Mouse (Mus musculus): ENCODE results near the gene Asf1a. TPM values are rescaled to one million over a fixed set of nuclear protein-coding genes. Genes with fewer than 3 reads are reported as not detected.

The Asf1a gene
- 59.3 and 59.6 TPM in 2 replicates for polyA plus RNA-seq (2015; fragmentation: Nextera tagmentation; extraction: Ambion mirVana)

DNA sequence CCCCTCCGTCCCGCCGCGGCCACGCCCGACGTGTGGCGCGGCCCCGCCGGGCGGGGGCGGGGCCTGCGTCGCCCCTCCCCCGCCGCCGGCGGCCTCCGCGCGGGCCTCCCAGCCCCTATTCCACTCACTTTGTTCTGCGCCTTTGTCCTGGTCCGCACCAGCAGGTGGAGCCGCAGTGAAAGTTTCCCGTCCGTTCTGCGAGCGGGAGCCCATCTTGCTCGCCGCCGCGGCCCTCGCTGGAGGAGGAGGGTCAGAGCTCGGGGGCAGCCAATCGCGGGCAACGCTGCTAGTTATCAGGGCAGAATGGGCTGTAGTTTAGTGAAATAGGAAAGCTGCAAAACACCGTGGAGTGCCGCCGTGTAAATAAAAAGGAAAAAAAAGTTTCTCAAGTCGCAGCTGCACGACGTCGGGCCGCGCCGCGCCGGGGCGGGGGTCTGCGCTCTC is at the start of gene Asf1a:
Asf1a (plus strand) TSS at position 81 of the 444 bp plus-strand sequence.
- H3K9ac ChIP-seq, result peak within 1 kb of the TSS; percentile 77
- no peaks in the 10 kb centered on the region for H3K9me3 ChIP-seq
- 0% methylated on average over 52 of the region's 52 CpGs for WGBS
- H3K27me3 ChIP-seq (replicated peaks), result no peaks in the 10 kb centered on the region
- peak within 1 kb of the TSS; percentile 98 for H3K27ac ChIP-seq
- peak within 1 kb of the TSS; percentile 80 for H3K4me3 ChIP-seq
- H3K4me1 ChIP-seq, result peaks cover 36% of the 10 kb centered on the region
- H3K4me2 ChIP-seq, result peak within 1 kb of the TSS; percentile 63
- no peaks in the 10 kb centered on the region for H3K36me3 ChIP-seq (replicated peaks)
- ATAC-seq (replicated peaks), result peak; percentile 99

DNA sequence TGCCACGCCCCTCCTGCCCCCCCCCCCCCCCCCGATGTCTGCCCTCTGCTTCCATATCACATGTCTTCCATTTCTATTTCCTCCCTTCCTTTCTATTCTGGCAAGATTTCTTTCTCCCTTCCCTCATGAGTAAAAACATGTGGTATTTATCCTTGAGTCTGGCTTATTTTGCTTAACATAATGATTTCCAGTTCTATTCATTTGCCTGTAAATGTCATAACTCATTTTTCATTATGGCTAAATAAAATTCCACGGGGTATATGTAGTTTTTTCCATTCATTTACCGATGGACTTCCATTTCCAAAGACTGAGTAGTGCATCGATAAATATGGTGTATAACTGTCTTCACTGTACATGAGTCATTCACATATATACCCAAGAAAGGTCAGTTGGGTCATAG is 34.6 kb upstream of the Asf1a start:
- Histone ChIP-seq H3K27ac (no peak overlapping the region), H3K9me3 (no peaks in the 10 kb centered on the region), H3K27me3 (replicated peaks) (no peaks in the 10 kb centered on the region), H3K9ac (no peak overlapping the region), H3K36me3 (replicated peaks) (no peaks in the 10 kb centered on the region), H3K4me1 (no peaks in the 10 kb centered on the region), H3K4me3 (no peak overlapping the region), H3K4me2 (no peak overlapping the region)
- ATAC-seq (replicated peaks), result no peak
- 84% methylated on average over 5 of the region's 5 CpGs for WGBS

DNA sequence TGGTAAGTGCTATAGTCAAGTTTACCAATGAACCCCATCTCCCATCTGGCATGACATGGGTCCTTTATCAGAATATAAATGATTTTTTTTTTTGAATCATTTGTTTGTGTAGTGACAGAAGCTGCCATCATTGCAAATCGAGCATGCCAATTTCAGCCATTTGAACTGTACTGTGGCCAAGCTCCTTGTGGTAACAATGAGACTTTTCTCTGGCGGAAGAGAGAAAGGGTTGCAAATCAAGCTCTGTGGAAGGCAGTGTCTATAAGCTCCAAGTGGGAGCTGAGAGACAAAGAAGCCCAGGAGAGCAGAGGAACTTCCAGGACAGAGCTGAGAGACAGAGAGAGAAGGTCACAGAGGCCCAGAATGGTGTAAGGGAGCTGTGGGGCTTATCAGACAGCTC is 31.0 kb upstream of the Asf1a start:
- H3K27me3 ChIP-seq (replicated peaks), result no peaks in the 10 kb centered on the region
- H3K9ac ChIP-seq, result no peak overlapping the region
- no peak overlapping the region for H3K27ac ChIP-seq
- 79% methylated on average over 2 of the region's 2 CpGs for WGBS
- no peaks in the 10 kb centered on the region for H3K9me3 ChIP-seq
- no peak overlapping the region for H3K4me3 ChIP-seq
- H3K4me2 ChIP-seq, result no peak overlapping the region
- no peaks in the 10 kb centered on the region for H3K36me3 ChIP-seq (replicated peaks)
- ATAC-seq (replicated peaks), result no peak
- H3K4me1 ChIP-seq, result no peaks in the 10 kb centered on the region

GRCm38 (mm10) chr10:53568531-53568930 is 28.0 kb upstream of the Asf1a start:
- no peaks in the 10 kb centered on the region for H3K36me3 ChIP-seq (replicated peaks)
- no peak overlapping the region for H3K27ac ChIP-seq
- H3K4me3 ChIP-seq, result no peak overlapping the region
- no peak for ATAC-seq (replicated peaks)
- no peaks in the 10 kb centered on the region for H3K4me1 ChIP-seq
- no peak overlapping the region for H3K4me2 ChIP-seq
- no peaks in the 10 kb centered on the region for H3K9me3 ChIP-seq
- no peak overlapping the region for H3K9ac ChIP-seq
- H3K27me3 ChIP-seq (replicated peaks), result no peaks in the 10 kb centered on the region

DNA sequence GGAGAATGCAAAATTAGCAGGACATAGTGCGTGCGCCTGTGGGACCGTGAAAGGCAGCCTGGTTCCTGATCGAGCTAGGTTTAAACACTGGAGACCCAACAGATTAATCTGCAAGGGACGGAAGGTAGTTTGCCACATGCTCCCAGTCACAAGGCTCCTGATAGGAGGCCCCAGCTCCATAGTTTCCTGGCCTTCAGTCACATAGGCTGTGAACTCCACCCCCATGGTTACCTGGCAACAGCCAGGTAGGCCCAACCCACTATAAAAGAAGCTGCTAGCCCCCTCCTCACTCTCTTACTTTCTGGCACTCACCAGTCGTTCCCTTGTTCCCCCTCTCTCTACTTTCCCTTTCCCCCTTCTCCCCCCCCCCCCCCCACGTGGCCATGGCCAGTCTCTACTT is 16.4 kb upstream of the Asf1a start:
- Histone ChIP-seq H3K4me2 (peak overlapping the region; percentile 65), H3K36me3 (replicated peaks) (no peaks in the 10 kb centered on the region), H3K9me3 (no peaks in the 10 kb centered on the region), H3K4me1 (peaks cover 7% of the 10 kb centered on the region; the same call in 1 of the 2 replicates), H3K27me3 (replicated peaks) (no peaks in the 10 kb centered on the region), H3K27ac (no peak overlapping the region), H3K9ac (no peak overlapping the region), H3K4me3 (peak overlapping the region; percentile 34; the same call in 1 of the 2 replicates)
- WGBS, result 28% methylated on average over 7 of the region's 7 CpGs
- peak; percentile 75 for ATAC-seq (replicated peaks)

DNA sequence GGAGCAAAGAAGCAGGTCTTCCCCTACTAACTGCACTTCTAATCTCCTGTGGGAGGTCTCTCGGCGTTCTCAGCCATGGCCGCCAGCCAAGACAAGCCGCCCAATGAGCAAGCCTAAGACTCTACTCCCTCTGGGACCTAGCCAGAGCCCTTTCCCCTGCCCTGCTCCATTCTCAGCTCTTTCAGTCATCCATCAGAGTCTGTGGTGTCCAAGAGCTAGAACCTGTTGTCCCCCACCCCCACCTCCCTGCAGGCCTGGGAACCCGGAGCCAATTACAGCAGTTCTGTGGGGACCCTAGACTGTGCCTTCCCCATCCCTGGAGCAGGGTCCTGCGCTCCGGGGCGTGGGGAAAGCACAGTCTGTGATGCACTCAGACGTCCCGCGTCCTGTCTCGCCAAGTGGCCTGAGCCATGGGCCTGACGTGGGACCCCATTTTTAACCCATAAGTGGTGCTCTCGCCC is 15.9 kb upstream of the Asf1a start:
- peak overlapping the region; percentile 34 for H3K4me3 ChIP-seq
- no peak overlapping the region for H3K27ac ChIP-seq
- H3K36me3 ChIP-seq (replicated peaks), result no peaks in the 10 kb centered on the region
- peak; percentile 88 for ATAC-seq (replicated peaks)
- WGBS, result 17% methylated on average over 13 of the region's 14 CpGs
- H3K4me2 ChIP-seq, result peak overlapping the region; percentile 65
- peaks cover 7% of the 10 kb centered on the region; the same call in 1 of the 2 replicates for H3K4me1 ChIP-seq
- no peaks in the 10 kb centered on the region for H3K27me3 ChIP-seq (replicated peaks)
- H3K9ac ChIP-seq, result no peak overlapping the region
- H3K9me3 ChIP-seq, result no peaks in the 10 kb centered on the region

DNA sequence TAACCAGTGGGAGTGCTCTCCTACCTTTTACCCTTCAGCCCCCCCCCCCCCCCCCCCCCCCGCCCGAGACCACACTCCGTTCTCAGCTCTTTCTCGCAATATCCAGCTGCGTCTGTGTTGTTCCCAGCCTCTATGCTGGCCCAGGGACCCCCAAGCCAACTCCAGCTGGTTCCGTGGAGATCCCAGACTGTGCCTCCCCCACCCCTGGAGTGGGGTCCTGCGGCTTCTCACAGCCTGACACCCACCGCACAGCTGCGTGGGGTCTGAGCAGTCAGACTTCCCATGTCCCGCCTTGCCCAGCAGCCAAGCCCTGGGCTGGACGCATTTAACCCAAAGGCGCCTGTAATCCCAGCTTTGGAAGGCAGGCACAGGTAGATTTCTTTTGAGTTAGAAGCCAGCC is 15.5 kb upstream of the Asf1a start:
- H3K9ac ChIP-seq, result no peak overlapping the region
- H3K4me3 ChIP-seq, result peak overlapping the region; percentile 34
- no peaks in the 10 kb centered on the region for H3K27me3 ChIP-seq (replicated peaks)
- H3K27ac ChIP-seq, result no peak overlapping the region
- peaks cover 7% of the 10 kb centered on the region; the same call in 1 of the 2 replicates for H3K4me1 ChIP-seq
- ATAC-seq (replicated peaks), result peak; percentile 61
- H3K9me3 ChIP-seq, result no peaks in the 10 kb centered on the region
- WGBS, result 26% methylated on average over 11 of the region's 12 CpGs
- H3K4me2 ChIP-seq, result peak overlapping the region; percentile 65
- no peaks in the 10 kb centered on the region for H3K36me3 ChIP-seq (replicated peaks)

DNA sequence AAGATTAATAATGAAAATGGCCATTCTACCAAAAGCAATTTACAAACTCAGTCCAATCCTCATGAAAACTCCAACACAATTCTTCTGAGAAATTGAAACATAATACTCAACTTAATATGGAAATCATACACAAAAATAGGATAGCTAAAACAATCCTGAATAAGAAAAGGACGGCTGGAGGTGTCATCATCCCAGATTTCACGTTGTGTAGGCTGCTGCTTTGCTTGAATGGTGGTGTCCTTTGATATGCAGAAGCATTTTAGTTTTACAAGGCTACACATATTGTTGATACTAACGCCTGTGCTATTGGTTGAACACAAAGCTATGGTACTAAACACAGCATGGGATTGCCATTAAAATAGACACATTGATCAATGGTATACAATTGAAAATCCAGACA is 10.8 kb upstream of the Asf1a start:
- Histone ChIP-seq H3K4me3 (no peak overlapping the region), H3K4me1 (peaks cover 1% of the 10 kb centered on the region; the same call in 1 of the 2 replicates), H3K9ac (no peak overlapping the region), H3K27ac (no peak overlapping the region), H3K27me3 (replicated peaks) (no peaks in the 10 kb centered on the region), H3K36me3 (replicated peaks) (no peaks in the 10 kb centered on the region), H3K4me2 (no peak overlapping the region), H3K9me3 (no peaks in the 10 kb centered on the region)
- ATAC-seq (replicated peaks), result no peak
- 58% methylated on average over 3 of the region's 3 CpGs for WGBS

GRCm38 (mm10) chr10:53595744-53596676 is 547 bp upstream of the Asf1a start:
- Histone ChIP-seq H3K9ac (peak overlapping the region; percentile 73), H3K27ac (peak overlapping the region; percentile 98), H3K4me2 (peak overlapping the region; percentile 63), H3K4me3 (peak overlapping the region; percentile 80), H3K9me3 (no peaks in the 10 kb centered on the region), H3K36me3 (replicated peaks) (no peaks in the 10 kb centered on the region), H3K4me1 (peaks cover 33% of the 10 kb centered on the region), H3K27me3 (replicated peaks) (no peaks in the 10 kb centered on the region)
- WGBS, result 7% methylated on average over 27 of the region's 27 CpGs
- ATAC-seq (replicated peaks), result peak; percentile 95

- under 1% methylated on average over 93 of the region's 99 CpGs for WGBS
- Histone ChIP-seq H3K4me3 (peak overlapping the region; percentile 80), H3K9me3 (no peaks in the 10 kb centered on the region), H3K9ac (peak overlapping the region; percentile 77), H3K36me3 (replicated peaks) (no peaks in the 10 kb centered on the region), H3K27me3 (replicated peaks) (no peaks in the 10 kb centered on the region), H3K4me1 (peaks cover 38% of the 10 kb centered on the region), H3K27ac (peak overlapping the region; percentile 98), H3K4me2 (peak overlapping the region; percentile 63)
- peak; percentile 34 for ATAC-seq (replicated peaks)
Measured at GRCm38 (mm10) chr10:53597121-53597881, 744 bp downstream of the Asf1a start.

GRCm38 (mm10) chr10:53598821-53599220 is 2.3 kb downstream of the Asf1a start:
- no peak overlapping the region for H3K9ac ChIP-seq
- ATAC-seq (replicated peaks), result no peak
- no peak overlapping the region for H3K27ac ChIP-seq
- H3K4me1 ChIP-seq, result peaks cover 38% of the 10 kb centered on the region
- peak overlapping the region; percentile 21 for H3K4me2 ChIP-seq
- H3K4me3 ChIP-seq, result peak overlapping the region; percentile 15
- H3K36me3 ChIP-seq (replicated peaks), result 0 out of 2 replicates have a peak, but pooled peaks cover 3% of the 10 kb centered on the region
- WGBS, result 45% methylated on average over 5 of the region's 5 CpGs
- H3K27me3 ChIP-seq (replicated peaks), result no peaks in the 10 kb centered on the region
- H3K9me3 ChIP-seq, result no peaks in the 10 kb centered on the region

DNA sequence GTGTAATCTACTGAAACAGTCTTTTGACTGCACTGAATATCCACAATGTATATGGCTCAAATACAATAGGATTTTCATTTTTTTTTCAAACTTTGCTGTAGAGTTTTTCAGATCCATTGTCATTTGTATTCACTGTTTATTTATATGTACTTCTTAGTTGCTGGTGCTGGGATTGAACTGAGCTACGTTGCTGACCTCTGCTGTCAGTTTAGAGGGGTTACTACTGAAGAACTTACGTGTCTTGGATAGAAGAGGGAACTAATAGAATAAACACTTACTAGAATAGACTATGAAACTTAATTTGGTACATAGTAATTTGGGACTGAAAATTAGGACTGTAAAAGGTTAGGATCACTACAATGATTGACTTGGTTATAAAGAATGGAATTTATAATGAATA is 8.8 kb downstream of the Asf1a start:
- 66% methylated on average over 2 of the region's 2 CpGs for WGBS
- Histone ChIP-seq H3K36me3 (replicated peaks) (peaks cover 21% of the 10 kb centered on the region), H3K4me3 (no peak overlapping the region), H3K9ac (no peak overlapping the region), H3K9me3 (no peaks in the 10 kb centered on the region), H3K27me3 (replicated peaks) (no peaks in the 10 kb centered on the region), H3K4me2 (no peak overlapping the region), H3K27ac (no peak overlapping the region), H3K4me1 (peaks cover 10% of the 10 kb centered on the region; the same call in 1 of the 2 replicates)
- ATAC-seq (replicated peaks), result no peak
